Mouse (Mus musculus) right cerebral cortex, postnatal 10 days (tissue): ENCODE results near the gene Rerg.

Experiments
- DNase-seq, 2 experiments: peaks; one replicate each; pipeline ENCODE4 v3.0.0; 2021; ENCODE audit warnings: low spot score in 2 of 2

Rerg gene

GRCm38 (mm10) chr6:137163061-137163460 lies 7.2 kb downstream of the Rerg start:
- DNase-seq = no peak

GRCm38 (mm10) chr6:137162481-137162880 lies 7.8 kb downstream of the Rerg start:
- DNase-seq = no peak

GRCm38 (mm10) chr6:137161491-137162088 lies 8.7 kb downstream of the Rerg start:
- DNase-seq = no peak

- no peak for DNase-seq
These were observed 10.8 kb downstream of the Rerg start for GRCm38 (mm10) chr6:137159372-137159926.

- DNase-seq = no peak
These were observed 13.7 kb downstream of the Rerg start for GRCm38 (mm10) chr6:137156437-137157219.

- no peak for DNase-seq
These were observed 14.8 kb downstream of the Rerg start for GRCm38 (mm10) chr6:137155196-137156137.

GRCm38 (mm10) chr6:137153021-137153420 lies 17.3 kb downstream of the Rerg start:
- DNase-seq = no peak

GRCm38 (mm10) chr6:137151015-137151414 lies 19.3 kb downstream of the Rerg start:
- no peak for DNase-seq

GRCm38 (mm10) chr6:137149833-137150232 lies 20.5 kb downstream of the Rerg start:
- no peak for DNase-seq

GRCm38 (mm10) chr6:137146910-137147309 lies 23.4 kb downstream of the Rerg start:
- no peak for DNase-seq

- no peak for DNase-seq
These were observed 24.7 kb downstream of the Rerg start for GRCm38 (mm10) chr6:137145611-137146010.

- peak in 1 of 2 experiments; percentile 3 for DNase-seq
These were observed 25.2 kb downstream of the Rerg start for GRCm38 (mm10) chr6:137144958-137145535.

GRCm38 (mm10) chr6:137144526-137144840 lies 25.8 kb downstream of the Rerg start:
- no peak for DNase-seq

GRCm38 (mm10) chr6:137143818-137144525 lies 26.3 kb downstream of the Rerg start:
- no peak for DNase-seq

- no peak for DNase-seq
These were observed 27.5 kb downstream of the Rerg start for GRCm38 (mm10) chr6:137142796-137143195.

- no peak for DNase-seq
These were observed 29.0 kb downstream of the Rerg start for GRCm38 (mm10) chr6:137141247-137141820.

- DNase-seq = no peak
These were observed 31.5 kb downstream of the Rerg start for GRCm38 (mm10) chr6:137138822-137139221.

GRCm38 (mm10) chr6:137138391-137138790 lies 31.9 kb downstream of the Rerg start:
- DNase-seq = no peak

- DNase-seq = no peak
These were observed 33.9 kb downstream of the Rerg start for GRCm38 (mm10) chr6:137136401-137136800.

- no peak for DNase-seq
These were observed 34.5 kb downstream of the Rerg start for GRCm38 (mm10) chr6:137135506-137136391.
